Mouse (Mus musculus): ENCODE measurements at regions not wholly inside any gene's neighbourhood (a gene's known extent, or its start where the extent isn't known, plus 50 kb on each side); places are given as distances from the start of the nearest gene placed in this dataset.

DNA sequence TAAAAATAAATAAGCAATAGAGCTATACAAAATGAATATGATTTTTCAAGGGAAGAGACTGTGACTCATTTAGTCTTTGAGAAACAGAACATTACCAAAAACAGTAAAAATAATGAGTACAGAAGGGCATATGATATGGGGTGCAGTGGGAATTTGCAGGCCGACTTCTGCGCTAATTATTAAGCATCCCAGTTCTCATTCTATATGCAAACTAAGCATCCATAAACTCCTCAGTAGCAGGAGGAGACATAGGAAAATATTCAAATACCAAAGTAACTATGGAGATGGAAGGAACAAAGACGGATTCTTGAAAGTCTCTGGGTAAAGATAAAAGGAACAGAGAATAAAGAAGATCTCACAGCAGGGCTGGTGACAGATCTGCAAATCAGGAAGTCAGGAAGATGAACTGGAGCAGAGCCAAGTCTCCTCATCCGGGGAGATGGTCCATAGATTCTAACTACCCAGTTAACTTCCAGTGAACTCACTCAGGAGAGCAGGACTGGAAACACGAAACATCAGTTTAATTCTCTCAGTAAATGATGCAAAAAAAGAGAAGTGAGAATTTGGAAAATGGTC lies 52.0 kb upstream of the Pkn2 start:
- Histone ChIP-seq H3K9ac (ENCODE audit: low read depth, low read length) (no peak overlapping the region), H3K36me3 (ENCODE audit: control insufficient read depth, insufficient read depth, low read length) (no peaks in the 10 kb centered on the region), H3K27ac (ENCODE audit: low read length) (no peak overlapping the region), H3K4me3 (ENCODE audit: low read length) (no peak overlapping the region), H3K4me2 (ENCODE audit: low read depth, low read length) (no peak overlapping the region), H3K27me3 (replicated peaks; ENCODE audit: control insufficient read depth, insufficient read depth, low read length) (no peaks in the 10 kb centered on the region), H3K9me3 (ENCODE audit: control insufficient read depth, low read length) (no peaks in the 10 kb centered on the region), H3K4me1 (ENCODE audit: control insufficient read depth, insufficient read depth, low read length) (no peaks in the 10 kb centered on the region)
- no peak for ATAC-seq
- 68% methylated on average over 5 of the region's 5 CpGs for WGBS

All from intestine, embryonic 16.5 days (tissue).